Mouse (Mus musculus) liver, adult 2 months (tissue): ENCODE results near the gene Cfl1. TPM values are rescaled to one million over a fixed set of nuclear protein-coding genes. Genes with fewer than 3 reads are reported as not detected.
"Not testable (repeated sequence)": the region's sequence is repeated elsewhere in the genome, so short reads cannot be mapped to it uniquely, and the experiment has no call there.

Source experiments
- DNase-seq: peaks from one replicate; pipeline ENCODE4 v3.0.0-alpha.2; 2011; ENCODE audit warnings: low read depth, low spot score; ENCODE audit errors: extremely low read depth
- H3K27ac ChIP-seq: fragments of 200-500 bp; replicated peaks from 2 replicates; pipeline ENCODE4 v1.5.1; 2012; ENCODE audit warnings: low read depth, mild to moderate bottlenecking, control low read depth, inconsistent platforms, low read length; ENCODE audit not compliant: insufficient read depth
- H3K27me3 ChIP-seq: fragments of 200-500 bp; 2 replicates; pipeline ENCODE4 v1.6.1; 2012; ENCODE audit warnings: mild to moderate bottlenecking, moderate library complexity, low read length, inconsistent platforms; ENCODE audit not compliant: control insufficient read depth, insufficient read depth
- H3K36me3 ChIP-seq: fragments of 200-500 bp; 2 replicates; pipeline ENCODE4 v1.6.1; 2012; ENCODE audit warnings: low read length, inconsistent platforms; ENCODE audit not compliant: control insufficient read depth, insufficient read depth
- H3K4me1 ChIP-seq: fragments of 200-500 bp; 2 replicates; pipeline ENCODE4 v1.6.1; 2011; ENCODE audit warnings: low read length; ENCODE audit not compliant: control insufficient read depth, insufficient read depth
- H3K4me3 ChIP-seq: fragments of 200-500 bp; 2 replicates; pipeline ENCODE4 v1.5.1; 2011; ENCODE audit warnings: low read depth, mild to moderate bottlenecking, control low read depth, low read length, moderate library complexity; ENCODE audit not compliant: insufficient read depth
- H3K79me2 ChIP-seq: fragments of 200-500 bp; 2 replicates; pipeline ENCODE4 v1.6.1; 2012; ENCODE audit warnings: inconsistent platforms, mild to moderate bottlenecking, low read length, moderate library complexity; ENCODE audit not compliant: control insufficient read depth, insufficient read depth
- H3K9ac ChIP-seq: fragments of 200-500 bp; 2 replicates; pipeline ENCODE4 v1.6.1; 2012; ENCODE audit warnings: low read depth, mild to moderate bottlenecking, control low read depth, inconsistent platforms, low read length
- CTCF ChIP-seq: fragments of 200-500 bp; IDR thresholded peaks from 2 replicates; pipeline ENCODE4 v1.5.1; 2011; ENCODE audit warnings: low read depth, low read length, control low read depth
- POLR2A ChIP-seq: fragments of 200-500 bp; IDR thresholded peaks from 2 replicates; pipeline ENCODE4 v1.6.1; 2011; ENCODE audit warnings: low read length, control low read depth; ENCODE audit not compliant: insufficient read depth; ENCODE audit errors: extremely low read depth
- WGBS: fragments of 180-500 bp; shearing (Covaris S2); methylation state at CpG from one replicate; pipeline ENCODE4 v1.1.7; 2018; 5-methylcytosine and 5-hydroxymethylcytosine counted together
- polyA plus RNA-seq: library from polyadenylated mRNA; depleted of rRNA; stranded (reverse); fragments of >200 nt; gene quantifications from 2 replicates; pipeline ENCODE4 v1.2.3, GENCODE M21; 2012
- total RNA-seq: library from RNA; depleted of rRNA; stranded (reverse); fragments of >200 nt; gene quantifications from 2 replicates; pipeline ENCODE4 v1.2.3, GENCODE M21; 2014

Cfl1 gene
- total and polyA plus RNA-seq, 2 experiments = 122 to 177 TPM

DNA sequence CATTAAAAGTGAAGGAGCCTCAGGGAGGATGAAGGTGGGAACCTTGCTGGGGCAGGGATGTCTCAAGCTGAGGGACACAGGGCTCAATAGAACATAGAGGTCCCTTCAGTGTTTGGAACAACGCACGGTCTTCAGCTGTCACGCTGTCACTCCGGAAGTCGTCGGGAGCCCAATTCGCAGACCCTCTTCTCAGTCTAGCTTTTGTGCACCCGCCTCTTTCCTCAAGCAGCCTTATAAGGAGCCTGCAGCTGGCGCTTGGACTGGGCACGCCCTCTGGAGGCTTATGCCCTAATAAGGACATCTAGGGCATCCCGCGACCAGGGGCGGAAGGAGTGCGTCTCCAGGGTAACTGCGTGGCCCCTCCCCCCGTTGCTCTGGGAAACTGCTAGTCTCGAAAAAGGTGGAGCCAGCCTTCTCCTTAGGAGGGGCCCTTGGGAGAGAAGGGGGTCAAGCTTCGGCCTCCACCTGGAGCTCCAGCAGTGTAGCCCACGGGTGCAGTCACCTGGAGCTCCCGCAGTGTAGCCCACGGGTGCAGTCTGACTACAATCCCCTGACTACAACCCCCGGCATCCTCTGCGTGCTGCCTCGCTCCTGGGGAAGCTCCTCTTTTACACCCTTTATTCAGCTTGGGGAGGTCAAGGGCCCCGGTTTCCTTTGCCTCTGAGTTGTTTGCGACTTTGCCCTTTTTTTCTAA is 1.2 kb upstream of the Cfl1 start:
- H3K27me3 ChIP-seq = no peaks in the 10 kb centered on the region
- peak overlapping the region; percentile 62 for H3K4me3 ChIP-seq
- peak overlapping the region; percentile 90 for H3K27ac ChIP-seq
- peaks cover 9% of the 10 kb centered on the region; the same call in 1 of the 2 replicates for H3K36me3 ChIP-seq
- peaks cover 7% of the 10 kb centered on the region; the same call in 1 of the 2 replicates for H3K4me1 ChIP-seq
- peak; percentile 88 for DNase-seq
- WGBS = under 1% methylated on average over 26 of the region's 26 CpGs
- TF ChIP-seq CTCF (no peak), POLR2A (0 out of 2 replicates have a peak, but pooled peaks have one; percentile 31)
- peak overlapping the region; percentile 48 for H3K9ac ChIP-seq
- H3K79me2 ChIP-seq = peaks cover 4% of the 10 kb centered on the region; the same call in 1 of the 2 replicates

DNA sequence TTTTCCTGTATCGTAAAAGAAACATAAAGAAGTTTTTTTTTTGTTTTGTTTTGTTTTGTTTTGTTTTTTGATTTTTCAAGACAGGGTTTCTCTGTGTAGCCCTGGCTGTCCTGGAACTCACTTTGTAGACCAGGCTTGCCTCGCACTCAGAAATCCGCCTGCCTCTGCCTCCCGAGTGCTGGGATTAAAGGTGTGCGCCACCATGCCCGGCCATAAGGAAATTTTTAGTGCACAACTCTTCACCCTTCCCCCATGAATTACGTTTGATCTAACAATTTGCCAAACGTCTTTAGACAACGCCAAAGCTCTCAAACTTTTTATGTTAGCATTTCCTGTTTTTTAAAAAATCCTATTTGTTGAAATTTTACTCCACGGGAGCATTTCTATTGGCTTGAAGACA is 534 bp upstream of the Cfl1 start:
- not testable (repeated sequence) for H3K4me1 ChIP-seq, DNase-seq, H3K27me3 ChIP-seq, H3K4me3 ChIP-seq, H3K79me2 ChIP-seq, H3K9ac ChIP-seq
- Histone ChIP-seq H3K27ac (peak overlapping the region; percentile 90), H3K36me3 (peaks cover 10% of the 10 kb centered on the region; the same call in 1 of the 2 replicates)
- 21% methylated on average over 10 of the region's 10 CpGs for WGBS

DNA sequence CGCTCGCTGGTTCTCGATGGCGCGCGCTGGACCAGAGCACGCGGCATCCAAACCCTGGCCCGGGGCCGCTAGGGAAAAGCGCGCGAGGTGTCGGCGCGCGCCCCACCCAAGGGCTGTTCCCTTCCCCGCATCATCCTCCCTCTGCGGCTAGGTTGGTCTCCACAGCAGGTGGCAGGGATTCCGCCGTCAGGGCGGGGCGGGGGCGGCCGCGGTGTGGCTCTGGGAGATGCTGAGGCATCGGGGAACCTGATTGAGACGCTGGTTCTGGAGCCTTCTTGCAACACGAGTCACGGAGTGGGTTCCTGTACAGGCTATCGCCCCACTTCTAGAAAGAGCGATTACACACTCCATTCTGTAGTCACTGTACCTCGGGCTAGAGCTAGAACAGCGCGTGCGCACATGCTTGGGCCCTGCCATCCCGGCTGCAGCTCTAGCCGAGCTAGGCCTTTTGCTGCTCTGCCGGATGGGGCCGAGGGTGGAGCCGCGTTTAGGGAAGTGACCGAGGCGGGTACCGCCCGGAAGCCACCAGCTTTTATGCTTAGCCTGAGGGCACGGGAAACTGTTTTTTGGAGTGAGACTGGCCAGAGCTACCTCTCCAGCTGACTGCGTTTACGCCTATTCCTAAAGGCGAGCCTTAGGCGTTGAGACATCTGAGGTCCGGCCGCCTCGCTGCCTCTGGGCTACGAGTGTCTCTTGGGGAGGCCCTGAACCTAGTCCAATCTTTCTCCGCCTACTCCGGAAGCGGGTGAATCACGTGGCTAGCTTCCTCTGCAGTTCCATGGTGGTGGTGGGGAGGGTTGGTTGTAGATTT is 848 bp downstream of the Cfl1 start:
- Histone ChIP-seq H3K27me3 (no peaks in the 10 kb centered on the region), H3K27ac (peak overlapping the region; percentile 84), H3K4me3 (peak overlapping the region; percentile 73), H3K36me3 (peaks cover 10% of the 10 kb centered on the region; the same call in 1 of the 2 replicates), H3K9ac (peak overlapping the region; percentile 75), H3K4me1 (peaks cover 7% of the 10 kb centered on the region; the same call in 1 of the 2 replicates), H3K79me2 (peaks cover 4% of the 10 kb centered on the region; the same call in 1 of the 2 replicates)
- TF ChIP-seq POLR2A (peak; percentile 62), CTCF (no peak)
- under 1% methylated on average over 59 of the region's 59 CpGs for WGBS
- DNase-seq = peak; percentile 83

DNA sequence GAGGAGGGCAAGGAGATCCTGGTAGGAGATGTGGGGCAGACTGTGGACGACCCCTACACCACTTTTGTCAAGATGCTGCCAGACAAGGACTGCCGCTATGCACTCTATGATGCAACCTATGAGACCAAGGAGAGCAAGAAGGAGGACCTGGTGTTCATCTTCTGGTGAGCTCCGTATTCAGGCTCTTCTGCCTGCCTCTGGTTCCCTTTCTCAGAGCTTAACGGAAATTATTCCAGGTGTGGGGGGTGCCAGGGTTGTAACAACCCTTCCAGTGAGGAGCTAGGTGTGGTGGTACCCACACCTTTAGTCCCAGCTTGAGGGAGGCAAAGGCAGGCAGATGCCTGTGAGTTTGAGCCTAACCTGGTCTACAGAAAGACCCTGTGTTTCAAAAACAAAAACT is 2.4 kb downstream of the Cfl1 start:
- H3K4me1 ChIP-seq = peaks cover 3% of the 10 kb centered on the region; the same call in 1 of the 2 replicates
- TF ChIP-seq CTCF (no peak), POLR2A (no peak)
- H3K27me3 ChIP-seq = no peaks in the 10 kb centered on the region
- H3K36me3 ChIP-seq = peaks cover 10% of the 10 kb centered on the region; the same call in 1 of the 2 replicates
- peaks cover 4% of the 10 kb centered on the region; the same call in 1 of the 2 replicates for H3K79me2 ChIP-seq
- 92% methylated on average over 4 of the region's 4 CpGs for WGBS
- H3K9ac ChIP-seq = no peak overlapping the region
- H3K4me3 ChIP-seq = no peak overlapping the region
- H3K27ac ChIP-seq = no peak overlapping the region
- DNase-seq = no peak

DNA sequence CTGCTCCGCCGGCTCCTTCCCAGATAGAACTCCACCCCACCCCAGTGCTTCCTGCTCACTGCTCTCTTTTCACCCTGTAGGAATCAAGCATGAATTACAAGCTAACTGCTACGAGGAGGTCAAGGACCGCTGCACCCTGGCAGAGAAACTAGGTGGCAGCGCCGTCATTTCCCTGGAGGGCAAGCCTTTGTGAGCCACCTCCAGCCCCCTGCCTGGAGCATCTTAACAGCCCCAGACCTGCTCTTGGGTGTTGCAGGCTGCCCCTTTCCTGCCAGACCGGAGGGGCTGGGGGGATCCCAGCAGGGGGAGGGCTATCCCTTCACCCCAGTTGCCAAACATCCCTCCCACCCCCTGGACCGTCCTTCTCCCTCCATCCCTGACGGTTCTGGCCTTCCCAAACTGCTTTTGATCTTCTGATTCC is 3.1 kb downstream of the Cfl1 start:
- H3K36me3 ChIP-seq = peaks cover 10% of the 10 kb centered on the region; the same call in 1 of the 2 replicates
- not testable (repeated sequence) for H3K27ac ChIP-seq, H3K27me3 ChIP-seq, H3K9ac ChIP-seq, H3K4me1 ChIP-seq, H3K4me3 ChIP-seq, H3K79me2 ChIP-seq, DNase-seq
- WGBS = 62% methylated on average over 9 of the region's 9 CpGs
